Mouse (Mus musculus): ENCODE data around the gene Rgs6.

Gene Rgs6

DNA sequence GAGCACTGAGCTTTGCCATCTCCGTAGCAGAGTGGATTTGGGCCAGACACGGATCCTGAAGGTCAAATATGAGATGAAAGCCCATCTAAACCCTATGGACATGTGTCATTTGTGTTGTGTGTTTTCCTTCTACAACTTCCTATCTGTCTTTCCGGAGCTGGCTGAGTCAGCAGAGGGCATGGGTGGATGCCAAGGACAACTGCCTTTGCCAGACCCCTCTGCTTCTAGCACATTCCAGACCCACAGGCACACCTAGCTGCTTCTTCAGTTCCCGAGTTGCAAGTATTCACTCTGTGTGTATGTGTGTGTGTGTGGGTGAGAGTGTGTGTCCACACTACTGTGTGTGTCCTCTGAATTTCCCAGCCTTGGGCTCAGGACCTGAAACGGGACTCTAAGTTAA, 547.9 kb downstream of the Rgs6 start:
- DNase-seq (ENCODE audit: low spot score), result no peak

GRCm38 (mm10) chr12:83136460-83136859, 548.4 kb downstream of the Rgs6 start:
- no peak for DNase-seq (ENCODE audit: low spot score)

GRCm38 (mm10) chr12:83137001-83137400, 548.9 kb downstream of the Rgs6 start:
- DNase-seq (ENCODE audit: low spot score), result no peak

GRCm38 (mm10) chr12:83141164-83141563, 553.1 kb downstream of the Rgs6 start:
- no peak for DNase-seq (ENCODE audit: low spot score)

GRCm38 (mm10) chr12:83142507-83142906, 554.4 kb downstream of the Rgs6 start:
- DNase-seq (ENCODE audit: low spot score), result no peak

GRCm38 (mm10) chr12:83143071-83143470, 555.0 kb downstream of the Rgs6 start:
- DNase-seq (ENCODE audit: low spot score), result no peak

DNA sequence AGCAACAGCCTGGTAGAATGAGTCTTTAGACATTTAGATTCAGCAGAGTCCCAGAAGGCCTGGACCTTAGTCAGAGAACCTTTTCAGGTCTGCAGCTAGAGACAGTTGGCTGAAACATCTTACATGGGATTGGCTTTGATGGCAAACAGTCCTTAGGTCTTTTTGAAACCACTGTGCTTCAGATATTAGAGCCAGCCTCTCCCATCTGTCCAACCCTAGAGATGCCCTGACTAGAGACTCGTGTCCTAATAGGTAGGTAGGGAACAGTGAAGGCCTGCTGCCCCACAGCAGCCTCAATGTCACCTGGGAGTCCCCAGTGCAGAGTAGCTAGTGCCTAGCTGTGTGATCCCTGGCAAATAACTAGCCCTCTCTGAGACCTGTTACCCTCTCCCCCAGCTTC, 555.5 kb downstream of the Rgs6 start:
- no peak for DNase-seq (ENCODE audit: low spot score)

DNA sequence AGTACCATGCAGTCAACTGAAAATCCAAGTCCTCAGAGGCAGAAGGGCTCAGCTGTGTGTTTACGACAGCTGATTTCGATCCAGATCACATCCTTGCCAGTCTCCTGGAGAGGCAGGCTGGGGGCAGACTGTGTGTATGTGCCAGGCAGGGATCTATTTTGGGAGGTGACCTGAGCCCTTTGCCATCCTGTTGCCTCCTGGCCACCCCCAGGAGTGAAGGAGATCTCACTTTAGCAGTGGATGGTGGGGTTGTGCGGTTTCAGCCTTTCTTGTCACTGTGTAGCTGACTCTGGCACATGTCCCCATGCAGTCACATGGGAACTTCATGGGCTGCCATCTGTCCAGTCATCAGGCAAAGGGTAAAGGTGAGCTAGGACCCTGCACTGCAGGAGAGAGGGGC, 557.0 kb downstream of the Rgs6 start:
- DNase-seq (ENCODE audit: low spot score), result no peak

GRCm38 (mm10) chr12:83145902-83146301, 557.8 kb downstream of the Rgs6 start:
- no peak for DNase-seq (ENCODE audit: low spot score)

DNA sequence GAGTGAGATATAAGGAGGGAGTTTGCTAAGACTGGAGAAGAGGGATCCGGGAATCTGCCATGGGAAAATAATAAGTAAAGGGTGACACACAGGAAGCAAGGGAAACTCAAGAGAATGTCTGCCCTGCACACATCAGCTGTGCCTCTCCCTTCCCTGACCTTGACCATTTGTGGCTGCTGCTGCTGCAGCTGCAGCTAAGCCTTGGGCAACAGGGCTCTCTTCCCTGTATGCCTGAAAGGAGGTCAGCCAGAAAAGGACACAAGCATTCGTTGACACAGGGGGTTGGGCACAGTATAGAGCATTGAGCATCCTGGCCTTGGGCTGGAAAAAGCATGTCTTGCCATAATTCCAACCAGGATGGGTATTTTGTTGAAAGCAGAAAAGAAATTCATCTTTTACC, 558.8 kb downstream of the Rgs6 start:
- no peak for DNase-seq (ENCODE audit: low spot score)

- no peak for DNase-seq (ENCODE audit: low spot score)
Observed at GRCm38 (mm10) chr12:83150030-83150429, 561.9 kb downstream of the Rgs6 start.

GRCm38 (mm10) chr12:83150813-83151212, 562.7 kb downstream of the Rgs6 start:
- DNase-seq (ENCODE audit: low spot score), result no peak

DNA sequence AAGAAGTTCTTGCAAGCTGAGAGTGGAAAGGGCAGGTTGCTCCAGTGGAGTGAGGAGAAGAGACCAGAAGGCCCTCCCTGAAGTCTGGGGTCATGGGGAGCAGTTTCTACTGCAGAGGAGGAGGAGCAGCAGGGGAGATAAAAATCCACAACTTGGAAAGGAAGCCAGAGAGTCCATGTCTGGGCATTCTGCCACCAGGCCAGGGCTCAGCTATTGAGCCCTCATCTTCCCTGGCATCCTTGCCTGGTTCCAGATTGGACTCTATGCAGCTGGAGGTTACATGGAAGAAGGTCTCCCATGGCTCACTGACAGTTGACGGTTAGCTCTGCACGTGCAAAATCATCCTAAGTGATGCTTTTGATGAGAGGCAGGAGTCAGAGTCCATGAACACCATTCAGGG, 563.4 kb downstream of the Rgs6 start:
- DNase-seq (ENCODE audit: low spot score), result no peak

- DNase-seq (ENCODE audit: low spot score), result no peak
Observed at GRCm38 (mm10) chr12:83160211-83160610, 572.1 kb downstream of the Rgs6 start.

DNA sequence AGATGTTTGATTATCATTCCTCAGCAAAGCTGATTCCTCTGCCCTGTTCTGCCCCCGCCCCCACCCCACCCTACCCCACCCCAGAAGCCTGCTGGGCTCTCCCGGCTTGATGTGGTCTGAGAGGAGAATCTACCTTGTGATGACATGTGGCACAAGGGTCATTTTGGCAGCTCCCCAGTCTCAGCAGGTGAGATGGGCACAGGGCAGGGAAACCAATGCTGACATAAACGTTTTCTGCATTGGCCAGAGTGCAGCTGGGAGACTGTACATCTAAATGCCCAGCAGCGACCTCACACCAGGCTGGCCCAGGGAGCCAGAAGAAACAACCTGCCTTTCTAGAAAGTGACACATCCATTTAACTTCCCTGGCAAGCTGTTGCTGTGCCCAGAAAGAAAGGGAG, 572.6 kb downstream of the Rgs6 start:
- DNase-seq (ENCODE audit: low spot score), result no peak

- no peak for DNase-seq (ENCODE audit: low spot score)
Observed at GRCm38 (mm10) chr12:83163721-83164120, 575.6 kb downstream of the Rgs6 start.

- DNase-seq (ENCODE audit: low spot score), result no peak
Observed at GRCm38 (mm10) chr12:83165058-83165457, 577.0 kb downstream of the Rgs6 start.

DNA sequence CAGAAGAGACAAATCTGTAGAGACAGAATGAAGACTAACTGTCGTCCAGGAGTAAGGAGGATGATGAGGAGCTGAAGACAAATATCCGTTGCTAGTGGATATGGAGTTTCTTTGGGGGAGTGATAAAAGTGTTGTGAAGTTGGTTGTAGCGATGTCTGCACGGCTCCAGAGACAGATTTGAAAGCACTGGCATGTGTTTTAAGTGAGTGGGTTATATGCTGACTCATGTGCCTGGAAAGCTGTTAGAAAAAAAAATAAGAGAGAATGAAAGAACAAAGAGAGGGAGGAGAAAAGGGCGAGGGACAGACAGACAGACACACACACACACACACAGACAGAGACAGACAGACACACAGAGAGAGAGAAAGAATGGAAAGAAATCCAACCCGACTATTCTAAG, 580.2 kb downstream of the Rgs6 start:
- no peak for DNase-seq (ENCODE audit: low spot score)

GRCm38 (mm10) chr12:83169495-83170209, 581.6 kb downstream of the Rgs6 start:
- DNase-seq (ENCODE audit: low spot score), result no peak

DNA sequence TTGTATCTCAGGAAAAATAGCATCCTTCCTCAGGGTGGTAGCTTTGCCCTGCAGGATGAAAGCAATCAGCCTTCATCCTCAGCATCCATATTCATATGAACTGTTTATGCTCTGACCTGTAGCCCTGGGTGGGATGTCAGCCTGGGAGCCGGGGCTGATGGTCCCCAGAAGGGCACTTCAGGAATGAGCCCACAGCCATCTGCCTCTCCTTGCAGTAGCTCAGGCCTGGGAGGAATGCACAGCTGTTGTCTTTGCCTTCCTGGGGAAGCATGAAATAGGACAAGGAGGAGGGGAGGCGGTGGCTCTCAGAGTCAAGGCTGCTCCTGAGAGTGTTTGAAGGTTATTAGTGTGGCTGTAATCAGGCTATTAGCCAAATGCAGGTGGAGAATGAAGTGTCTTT, 590.7 kb downstream of the Rgs6 start:
- no peak for DNase-seq (ENCODE audit: low spot score)

DNA sequence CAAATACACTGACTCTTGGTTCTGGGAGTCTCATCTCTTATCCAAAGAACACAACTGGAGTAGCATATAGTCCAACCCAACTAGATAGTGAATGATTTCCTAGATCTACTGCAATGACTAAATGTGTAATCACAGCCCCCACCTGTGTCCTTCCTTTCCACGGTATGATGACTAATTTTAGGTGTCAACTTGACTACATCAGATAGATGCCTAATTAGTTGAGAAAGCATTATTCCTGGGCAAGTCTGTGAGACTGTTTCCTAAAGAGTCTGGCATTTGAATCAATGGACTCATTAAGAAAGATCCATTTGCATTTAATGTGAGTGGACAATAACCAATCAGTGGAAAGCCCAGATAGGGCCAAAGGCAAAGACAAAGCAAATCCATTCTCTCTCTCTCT, 591.8 kb downstream of the Rgs6 start:
- DNase-seq (ENCODE audit: low spot score), result no peak

- no peak for DNase-seq (ENCODE audit: low spot score)
Observed at GRCm38 (mm10) chr12:83180561-83180960, 592.5 kb downstream of the Rgs6 start.

DNA sequence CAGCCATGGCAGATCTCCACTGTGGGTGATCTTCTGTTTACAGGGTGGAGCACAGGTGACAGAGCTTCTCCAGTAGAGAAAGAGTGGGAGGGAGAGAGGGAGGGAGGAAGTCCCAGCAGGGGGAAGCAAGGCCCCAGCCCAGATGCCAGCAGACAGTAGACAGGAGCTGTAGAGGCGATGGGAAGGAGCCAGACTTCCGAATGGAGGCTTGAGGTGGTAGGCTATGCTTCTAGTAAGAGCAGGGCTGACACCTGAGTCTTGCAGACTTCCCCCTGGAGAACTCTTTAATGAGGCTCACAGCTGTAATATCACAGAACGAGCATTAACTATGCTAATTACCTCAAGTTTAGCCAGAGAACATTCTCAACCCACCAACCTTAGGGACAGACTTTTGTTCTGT, 613.6 kb downstream of the Rgs6 start:
- DNase-seq (ENCODE audit: low spot score), result no peak

- DNase-seq (ENCODE audit: low spot score), result no peak
Observed at GRCm38 (mm10) chr12:83204361-83204760, 616.3 kb downstream of the Rgs6 start.

DNA sequence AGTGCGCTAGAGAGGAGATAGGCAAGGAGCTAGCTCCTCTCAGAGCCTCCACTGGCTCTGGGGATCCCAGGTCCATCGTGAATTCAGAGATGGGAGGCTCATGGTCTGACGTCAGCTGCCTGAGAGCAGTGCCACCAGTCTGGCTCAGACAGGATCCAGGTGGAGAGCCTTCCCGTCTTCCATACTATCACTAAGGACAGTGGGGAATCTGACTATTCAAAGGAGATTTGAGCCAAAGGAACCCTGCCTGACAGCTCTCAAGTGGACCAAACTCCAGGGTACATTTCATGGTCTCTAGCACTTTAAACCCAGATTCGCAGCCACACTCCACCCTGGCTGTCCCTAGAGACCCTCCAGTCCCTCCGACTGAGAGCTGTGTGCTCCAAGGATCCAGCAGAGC, 618.8 kb downstream of the Rgs6 start:
- no peak for DNase-seq (ENCODE audit: low spot score)

All from adipocyte (in vitro differentiated cells).